9 mouse cellular contexts compared by ENCODE assay signal in the genomic region with DNA sequence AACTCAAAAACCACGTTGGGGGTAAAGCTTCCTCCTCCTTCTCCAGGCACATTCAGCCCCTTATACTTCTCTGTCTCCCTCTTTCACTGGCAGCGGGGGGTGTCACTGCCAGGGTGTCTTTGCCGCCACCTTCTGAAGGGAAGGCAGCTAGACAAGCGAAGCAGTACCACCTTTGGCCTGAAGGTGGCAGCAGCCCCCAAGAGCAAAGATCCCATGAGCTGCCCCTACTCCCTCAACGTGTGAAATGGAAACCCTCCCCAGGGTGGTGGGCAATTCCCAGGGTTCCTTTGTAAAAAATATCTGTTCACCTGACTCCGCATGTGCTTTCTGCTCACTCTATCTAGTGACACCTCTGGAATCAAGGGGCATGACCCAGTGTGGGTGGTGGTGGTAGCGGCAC. TPM values are rescaled to one million over a fixed set of nuclear protein-coding genes. Genes with fewer than 3 reads are reported as not detected.
DNase-seq lines count a peak whose midpoint lies in the region; ATAC-seq and TF ChIP-seq lines count a peak whose summit lies in the region.
"Had no signal": no experiment of that assay in that cellular context is flagged by ENCODE, and none has a peak within 500 bp of the region (broad histone marks: within the 10 kb centered on the region; RNA-seq: fewer than 3 reads in every experiment).

No protein-coding gene starts in this region.

- no peaks in the 10 kb centered on the region for H3K27me3 ChIP-seq in kidney, postnatal 0 days (ENCODE audit: insufficient read depth, low read length)
- no peaks in the 10 kb centered on the region for H3K27me3 ChIP-seq in liver, embryonic 13.5 days
- H3K27me3 ChIP-seq: embryonic facial prominence, embryonic 13.5 days had no signal

- no peak overlapping the region for H3K4me2 ChIP-seq in kidney, postnatal 0 days (ENCODE audit: low read length)
- no peak overlapping the region for H3K4me2 ChIP-seq in liver, embryonic 13.5 days
- H3K4me2 ChIP-seq: embryonic facial prominence, embryonic 13.5 days had no signal

- H3K4me1 ChIP-seq in kidney, postnatal 0 days (replicated peaks; ENCODE audit: insufficient read depth, low read length): peaks cover 6% of the 10 kb centered on the region; the same call in 1 of the 2 replicates
- H3K4me1 ChIP-seq in liver, embryonic 13.5 days (replicated peaks): peaks cover 35% of the 10 kb centered on the region

- intact Hi-C loops in gastrocnemius, postnatal 14 days (cut with DNase I; ENCODE audit: low total_unique reads): loop anchor here (10.0 kb wide), 2 partner anchors 59 to 169 kb away; a partner anchor contains a TSS

- peak; percentile 98 for TF ChIP-seq CTCF in kidney, postnatal 0 days (IDR thresholded peaks at IDR 0.05; ENCODE audit: low read depth)

- no peak overlapping the region for H3K4me3 ChIP-seq in kidney, postnatal 0 days (replicated peaks; ENCODE audit: low read depth, low read length)
- no peak overlapping the region for H3K4me3 ChIP-seq in liver, embryonic 13.5 days (replicated peaks)
- H3K4me3 ChIP-seq: embryonic facial prominence, embryonic 13.5 days had no signal

- WGBS in kidney, postnatal 0 days: 13% methylated on average over 7 of the region's 7 CpGs
- whole genome bisulfite sequencing in liver, embryonic 13.5 days (ENCODE audit: insufficient replicate concordance): 11% methylated on average over 7 of the region's 7 CpGs

- DNase-seq in 416B (ENCODE audit: low read depth) (peak; percentile 79), ZHBTc4 (ENCODE audit: low read depth, low spot score) (peak; percentile 83)
- DNase-seq in gastrocnemius, postnatal 14 days: peak; percentile 79
- DNase-seq in kidney, postnatal 0 days (ENCODE audit: low spot score): peak; percentile 84
- DNase-seq in liver, embryonic 13.5 days: peak; percentile 67
- DNase-seq in ovary, postnatal 36 days (ENCODE audit: low spot score): peak; percentile 86
- peak; percentile 69 to 88 for DNase-seq in thymus, postnatal 10 days (ENCODE audit: low spot score in 2 of 2)

- no peaks in the 10 kb centered on the region for H3K36me3 ChIP-seq in kidney, postnatal 0 days (ENCODE audit: insufficient read depth, low read length)
- peaks cover 9% of the 10 kb centered on the region; the same call in 1 of the 2 replicates for H3K36me3 ChIP-seq in liver, embryonic 13.5 days

- peak; percentile 84 for ATAC-seq in common myeloid progenitor, adult 5-6 weeks (replicated peaks; ENCODE audit: low read depth, poor library complexity, severe bottlenecking)
- ATAC-seq in kidney, postnatal 0 days (replicated peaks; ENCODE audit: low FRiP score, low read depth): 0 out of 2 replicates have a peak, but pooled peaks have one; percentile 6
- ATAC-seq in liver, embryonic 13.5 days (ENCODE audit: low read depth): 0 out of 2 replicates have a peak, but pooled peaks have one; percentile 10

- H3K9me3 ChIP-seq in kidney, postnatal 0 days (replicated peaks; ENCODE audit: low read length): no peaks in the 10 kb centered on the region
- no peaks in the 10 kb centered on the region for H3K9me3 ChIP-seq in liver, embryonic 13.5 days (replicated peaks)
- H3K9me3 ChIP-seq: embryonic facial prominence, embryonic 13.5 days had no signal

- H3K27ac ChIP-seq in kidney, postnatal 0 days: no peak overlapping the region
- no peak overlapping the region for H3K27ac ChIP-seq in liver, embryonic 13.5 days
- H3K27ac ChIP-seq: embryonic facial prominence, embryonic 13.5 days had no signal

- H3K9ac ChIP-seq in kidney, postnatal 0 days (ENCODE audit: low read depth, low read length): no peak overlapping the region
- no peak overlapping the region for H3K9ac ChIP-seq in liver, embryonic 13.5 days
- H3K9ac ChIP-seq: embryonic facial prominence, embryonic 13.5 days had no signal

RNA-seq across cellular contexts. Expression of a gene that starts 6.5 kb away (rescaled TPM):
- 37.5 and 40.1 TPM in 2 replicates for total RNA-seq in common myeloid progenitor, adult 5-6 weeks (2017)
- 10 to 100 TPM; 64.1 to 69.1 TPM for total RNA-seq in gastrocnemius, postnatal 14 days (2021)
- 93.7 and 94.5 TPM in 2 replicates for polyA plus RNA-seq in kidney, postnatal 0 days (2015; fragmentation: Nextera tagmentation; extraction: Ambion mirVana)
- polyA plus RNA-seq in liver, embryonic 13.5 days (2015; fragmentation: Nextera tagmentation; extraction: Ambion mirVana): 37.0 and 37.3 TPM in 2 replicates

RNA-seq across cellular contexts. Expression of a gene that starts 7.8 kb away (rescaled TPM):
- 0.27 TPM in 1 of 2 replicates, not detected in the other for total RNA-seq in common myeloid progenitor, adult 5-6 weeks (2017)
- 1 to 10 TPM; 1.4 to 1.5 TPM for total RNA-seq in gastrocnemius, postnatal 14 days (2021)
- polyA plus RNA-seq in kidney, postnatal 0 days (2015; fragmentation: Nextera tagmentation; extraction: Ambion mirVana): 6.6 and 9.0 TPM in 2 replicates
- 1.3 and 1.5 TPM in 2 replicates for polyA plus RNA-seq in liver, embryonic 13.5 days (2015; fragmentation: Nextera tagmentation; extraction: Ambion mirVana)

RNA-seq across cellular contexts. Expression of a gene that starts 29.5 kb away (rescaled TPM):
- not detected in 2 replicates for total RNA-seq in common myeloid progenitor, adult 5-6 weeks (2017)
- under 1 TPM in 1 of 2 experiments, not detected in 1; 0.27 TPM for total RNA-seq in gastrocnemius, postnatal 14 days (2021)
- polyA plus RNA-seq in kidney, postnatal 0 days (2015; fragmentation: Nextera tagmentation; extraction: Ambion mirVana): 72.4 and 72.9 TPM in 2 replicates
- 0.38 and 0.74 TPM in 2 replicates for polyA plus RNA-seq in liver, embryonic 13.5 days (2015; fragmentation: Nextera tagmentation; extraction: Ambion mirVana)

RNA-seq across cellular contexts. Expression of a gene that starts 48.5 kb away (rescaled TPM):
- 3.9 and 10.9 TPM in 2 replicates for total RNA-seq in common myeloid progenitor, adult 5-6 weeks (2017)
- 10 to 100 TPM; 24.0 to 25.8 TPM for total RNA-seq in gastrocnemius, postnatal 14 days (2021)
- 42.4 and 42.6 TPM in 2 replicates for polyA plus RNA-seq in kidney, postnatal 0 days (2015; fragmentation: Nextera tagmentation; extraction: Ambion mirVana)
- polyA plus RNA-seq in liver, embryonic 13.5 days (2015; fragmentation: Nextera tagmentation; extraction: Ambion mirVana): 15.2 and 16.5 TPM in 2 replicates

RNA-seq across cellular contexts. Expression of a gene that starts 49.3 kb away (rescaled TPM):
- total RNA-seq in common myeloid progenitor, adult 5-6 weeks (2017): 46.5 and 71.2 TPM in 2 replicates
- 10 to 100 TPM; 24.7 to 33.0 TPM for total RNA-seq in gastrocnemius, postnatal 14 days (2021)
- polyA plus RNA-seq in kidney, postnatal 0 days (2015; fragmentation: Nextera tagmentation; extraction: Ambion mirVana): 80.4 and 85.2 TPM in 2 replicates
- 82.4 and 92.4 TPM in 2 replicates for polyA plus RNA-seq in liver, embryonic 13.5 days (2015; fragmentation: Nextera tagmentation; extraction: Ambion mirVana)

Comparison
In these comparisons a context has a peak if more than half of its experiments do, and no peak if none do; other contexts are left out.
1. ATAC-seq: peak in every context shown above with its lines; median percentile 84 in common myeloid progenitor, adult 5-6 weeks; 10 in liver, embryonic 13.5 days; 6 in kidney, postnatal 0 days.